Mouse (Mus musculus) right cerebral cortex, postnatal 10 days (tissue): ENCODE data around the gene Pan3.

Experiments used
- DNase-seq, 2 experiments: peaks; one replicate each; pipeline ENCODE4 v3.0.0; 2021; ENCODE audit warnings: low spot score in 2 of 2

Pan3 gene

GRCm38 (mm10) chr5:147430936-147431839 lies 1.2 kb downstream of the Pan3 start:
- DNase-seq, result peak; percentile 89 to 90

- DNase-seq, result no peak
Measured at GRCm38 (mm10) chr5:147432927-147433326, 3.0 kb downstream of the Pan3 start.

- peak; percentile 45 for DNase-seq
Measured at GRCm38 (mm10) chr5:147435224-147435623, 5.3 kb downstream of the Pan3 start.

GRCm38 (mm10) chr5:147435751-147436150 lies 5.8 kb downstream of the Pan3 start:
- DNase-seq, result no peak

- no peak for DNase-seq
Measured at GRCm38 (mm10) chr5:147436491-147436890, 6.5 kb downstream of the Pan3 start.

- DNase-seq, result no peak
Measured at GRCm38 (mm10) chr5:147440996-147441507, 11.1 kb downstream of the Pan3 start.

- DNase-seq, result no peak
Measured at GRCm38 (mm10) chr5:147441979-147442378, 12.0 kb downstream of the Pan3 start.

GRCm38 (mm10) chr5:147442741-147443140 lies 12.8 kb downstream of the Pan3 start:
- DNase-seq, result no peak

- no peak for DNase-seq
Measured at GRCm38 (mm10) chr5:147444298-147444697, 14.3 kb downstream of the Pan3 start.

GRCm38 (mm10) chr5:147444757-147445156 lies 14.8 kb downstream of the Pan3 start:
- no peak for DNase-seq

- peak in 1 of 2 experiments; percentile 41 for DNase-seq
Measured at GRCm38 (mm10) chr5:147445252-147445651, 15.3 kb downstream of the Pan3 start.

- DNase-seq, result no peak
Measured at GRCm38 (mm10) chr5:147448526-147448925, 18.6 kb downstream of the Pan3 start.

GRCm38 (mm10) chr5:147448933-147449332 lies 19.0 kb downstream of the Pan3 start:
- no peak for DNase-seq

GRCm38 (mm10) chr5:147456491-147456890 lies 26.5 kb downstream of the Pan3 start:
- no peak for DNase-seq

GRCm38 (mm10) chr5:147459821-147460567 lies 30.0 kb downstream of the Pan3 start:
- DNase-seq, result no peak

- DNase-seq, result no peak
Measured at GRCm38 (mm10) chr5:147463251-147463650, 33.3 kb downstream of the Pan3 start.

- DNase-seq, result no peak
Measured at GRCm38 (mm10) chr5:147466361-147466760, 36.4 kb downstream of the Pan3 start.

GRCm38 (mm10) chr5:147471163-147471562 lies 41.2 kb downstream of the Pan3 start:
- no peak for DNase-seq

- DNase-seq, result no peak
Measured at GRCm38 (mm10) chr5:147473071-147473470, 43.1 kb downstream of the Pan3 start.

- no peak for DNase-seq
Measured at GRCm38 (mm10) chr5:147473856-147474255, 43.9 kb downstream of the Pan3 start.

- no peak for DNase-seq
Measured at GRCm38 (mm10) chr5:147476109-147476508, 46.1 kb downstream of the Pan3 start.

GRCm38 (mm10) chr5:147477106-147477505 lies 47.1 kb downstream of the Pan3 start:
- DNase-seq, result no peak

GRCm38 (mm10) chr5:147479341-147479740 lies 49.4 kb downstream of the Pan3 start:
- DNase-seq, result no peak
